Mouse (Mus musculus) hindbrain, embryonic 13.5 days (tissue): Measurements from ENCODE around the gene Large1. TPM values are rescaled to one million over a fixed set of nuclear protein-coding genes. Genes with fewer than 3 reads are reported as not detected.
"Not testable (repeated sequence)": the region's sequence is repeated elsewhere in the genome, so short reads cannot be mapped to it uniquely, and the experiment has no call there.

Experiments
- ATAC-seq: fragments of 200-750 bp; cut with Nextera tagmentation; 2 replicates; pipeline ENCODE4 v1.8.0; 2017; ENCODE audit warnings: moderate TSS enrichment; ENCODE audit not compliant: low FRiP score
- H3K27ac ChIP-seq: fragments of 300-500 bp; sonication (generic); 2 replicates; pipeline ENCODE4 v1.5.1; 2015; ENCODE audit warnings: inconsistent platforms, mild to moderate bottlenecking, moderate library complexity
- H3K27me3 ChIP-seq: fragments of 300-500 bp; sonication (generic); 2 replicates; pipeline ENCODE4 v1.6.1; 2015; ENCODE audit warnings: mild to moderate bottlenecking, inconsistent platforms
- H3K36me3 ChIP-seq: fragments of 300-500 bp; sonication (generic); 2 replicates; pipeline ENCODE4 v1.6.1; 2015; ENCODE audit warnings: mild to moderate bottlenecking, inconsistent platforms
- H3K4me1 ChIP-seq: fragments of 300-500 bp; sonication (generic); replicated peaks from 2 replicates; pipeline ENCODE4 v1.6.1; 2015; ENCODE audit warnings: inconsistent platforms
- H3K4me2 ChIP-seq: fragments of 300-500 bp; sonication (generic); 2 replicates; pipeline ENCODE4 v1.6.1; 2015; ENCODE audit warnings: inconsistent platforms, mild to moderate bottlenecking, moderate library complexity
- H3K4me3 ChIP-seq: fragments of 300-500 bp; sonication (generic); 2 replicates; pipeline ENCODE4 v1.5.1; 2015; ENCODE audit warnings: mild to moderate bottlenecking, inconsistent platforms
- H3K9ac ChIP-seq: fragments of 300-500 bp; sonication (generic); 2 replicates; pipeline ENCODE4 v1.6.1; 2015; ENCODE audit warnings: mild to moderate bottlenecking, inconsistent platforms
- H3K9me3 ChIP-seq: fragments of 300-500 bp; sonication (generic); 2 replicates; pipeline ENCODE4 v1.6.1; 2016; ENCODE audit warnings: inconsistent platforms
- WGBS: fragments of 180-500 bp; shearing (Covaris S2); methylation state at CpG from one replicate; pipeline ENCODE4 v1.1.7; 2015; 5-methylcytosine and 5-hydroxymethylcytosine counted together
- polyA plus RNA-seq: library from polyadenylated mRNA; unstranded; fragments of >200 nt; fragmentation: Nextera tagmentation; extraction: Ambion mirVana; gene quantifications from 2 replicates; pipeline ENCODE4 v1.2.1, GENCODE M21; 2015

Large1 gene
- polyA plus RNA-seq, 1 experiment from 2014 or later: 13.2 TPM

GRCm38 (mm10) chr8:73142660-73143395, 210.5 kb downstream of the Large1 start:
- Histone ChIP-seq H3K36me3 (no peaks in the 10 kb centered on the region), H3K4me1 (peaks cover 12% of the 10 kb centered on the region), H3K4me3 (no peak overlapping the region), H3K9ac (no peak overlapping the region), H3K27me3 (no peaks in the 10 kb centered on the region), H3K27ac (no peak overlapping the region), H3K4me2 (no peak overlapping the region), H3K9me3 (no peaks in the 10 kb centered on the region)
- 20% methylated on average over 1 of the region's 1 CpGs for WGBS
- peak; percentile 77; the same call in 1 of the 2 replicates for ATAC-seq

- ATAC-seq: no peak
- no peak overlapping the region for H3K4me2 ChIP-seq
- H3K9ac ChIP-seq: no peak overlapping the region
- H3K4me3 ChIP-seq: no peak overlapping the region
- H3K9me3 ChIP-seq: no peaks in the 10 kb centered on the region
- no peaks in the 10 kb centered on the region for H3K27me3 ChIP-seq
- peaks cover 13% of the 10 kb centered on the region for H3K36me3 ChIP-seq
- H3K27ac ChIP-seq: no peak overlapping the region
- WGBS: 91% methylated on average over 6 of the region's 6 CpGs
- H3K4me1 ChIP-seq: no peaks in the 10 kb centered on the region
Observed at GRCm38 (mm10) chr8:73135397-73135796, 217.9 kb downstream of the Large1 start.

DNA sequence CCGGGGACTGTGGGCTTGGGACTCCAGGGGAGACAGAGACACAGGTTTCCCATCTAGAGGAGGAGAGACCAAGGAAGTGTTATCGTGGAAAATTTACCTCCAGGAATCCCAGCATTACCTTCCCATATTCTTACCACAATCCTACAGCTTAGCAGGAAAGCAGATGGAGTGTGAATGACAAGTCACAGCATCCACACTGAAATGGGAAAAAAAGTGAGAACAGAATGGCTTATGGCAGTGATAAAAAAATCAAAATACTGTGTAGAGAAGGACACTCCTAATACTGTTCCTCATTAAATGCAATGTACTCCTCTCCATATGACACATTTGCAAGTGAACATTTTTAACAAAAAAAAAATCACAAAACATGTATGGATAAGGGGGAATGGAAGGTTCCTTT, 221.3 kb downstream of the Large1 start:
- Histone ChIP-seq H3K9me3 (no peaks in the 10 kb centered on the region), H3K27me3 (no peaks in the 10 kb centered on the region), H3K4me1 (no peaks in the 10 kb centered on the region), H3K4me2 (no peak overlapping the region), H3K4me3 (no peak overlapping the region), H3K9ac (no peak overlapping the region), H3K27ac (no peak overlapping the region), H3K36me3 (peaks cover 20% of the 10 kb centered on the region)
- 98% methylated on average over 2 of the region's 2 CpGs for WGBS
- no peak for ATAC-seq

DNA sequence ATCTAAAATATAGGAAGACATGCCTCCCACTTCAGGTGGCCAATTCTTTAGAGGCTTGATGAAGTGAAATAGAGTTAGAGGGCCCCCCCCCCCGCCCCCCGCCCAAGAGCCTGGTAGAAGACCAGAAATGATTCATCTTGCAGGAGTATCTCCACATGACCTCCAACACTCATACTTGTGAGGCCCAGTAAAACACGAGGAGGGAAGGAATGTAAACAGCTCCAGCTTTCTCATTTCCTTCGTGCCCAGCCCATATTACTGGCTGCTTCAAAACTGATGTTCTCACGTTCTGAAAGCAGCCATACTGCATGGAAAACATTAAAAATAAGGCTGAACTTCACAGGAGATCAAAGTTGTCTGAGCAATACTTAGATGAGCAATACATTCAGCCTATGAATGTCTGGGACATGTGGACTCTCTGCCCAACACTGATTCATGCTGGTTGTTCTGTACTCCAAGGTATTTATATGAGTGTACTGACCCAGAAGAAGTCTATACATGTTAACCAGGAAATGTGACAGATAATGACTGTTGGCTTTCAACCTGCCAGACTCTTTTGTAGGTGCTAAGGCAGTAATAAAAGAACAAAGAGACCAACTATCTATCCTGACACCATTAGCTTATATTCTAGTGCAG, 229.4 kb downstream of the Large1 start:
- Histone ChIP-seq H3K4me1 (no peaks in the 10 kb centered on the region), H3K4me2 (no peak overlapping the region), H3K27ac (no peak overlapping the region), H3K9me3 (no peaks in the 10 kb centered on the region), H3K27me3 (no peaks in the 10 kb centered on the region), H3K36me3 (no peaks in the 10 kb centered on the region), H3K9ac (no peak overlapping the region), H3K4me3 (no peak overlapping the region)
- no peak for ATAC-seq
- WGBS: 89% methylated on average over 5 of the region's 5 CpGs

GRCm38 (mm10) chr8:73112332-73112895, 240.9 kb downstream of the Large1 start:
- Histone ChIP-seq H3K36me3 (no peaks in the 10 kb centered on the region; the same call in 1 of the 2 replicates), H3K9ac (no peak overlapping the region), H3K4me3 (no peak overlapping the region), H3K4me2 (no peak overlapping the region), H3K27ac (no peak overlapping the region), H3K27me3 (no peaks in the 10 kb centered on the region), H3K9me3 (no peaks in the 10 kb centered on the region), H3K4me1 (no peaks in the 10 kb centered on the region)
- ATAC-seq: no peak
- WGBS: 96% methylated on average over 1 of the region's 1 CpGs

DNA sequence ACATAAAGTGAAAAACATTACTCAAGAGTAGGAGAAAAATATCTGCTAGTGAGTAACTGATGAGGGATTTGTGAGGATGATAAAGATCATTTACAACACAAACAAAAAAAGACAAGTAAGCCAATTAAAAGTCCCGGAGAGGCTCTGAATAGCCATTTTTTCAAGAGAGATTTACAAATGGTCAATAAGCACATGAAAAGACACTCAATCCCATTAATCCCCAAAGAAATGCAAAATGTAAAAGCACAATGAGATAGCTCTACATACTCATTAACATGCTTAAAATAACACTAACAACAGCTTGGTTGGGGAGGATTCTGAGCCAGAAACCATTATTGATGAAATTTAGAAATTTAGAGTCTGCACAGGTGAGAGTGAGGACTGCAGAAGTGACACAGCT, 249.3 kb downstream of the Large1 start:
- WGBS: 41% methylated on average over 1 of the region's 1 CpGs
- Histone ChIP-seq H3K4me1 (no peaks in the 10 kb centered on the region), H3K4me3 (no peak overlapping the region), H3K27me3 (no peaks in the 10 kb centered on the region), H3K36me3 (no peaks in the 10 kb centered on the region), H3K9me3 (no peaks in the 10 kb centered on the region), H3K27ac (no peak overlapping the region), H3K4me2 (no peak overlapping the region), H3K9ac (no peak overlapping the region)
- no peak for ATAC-seq

DNA sequence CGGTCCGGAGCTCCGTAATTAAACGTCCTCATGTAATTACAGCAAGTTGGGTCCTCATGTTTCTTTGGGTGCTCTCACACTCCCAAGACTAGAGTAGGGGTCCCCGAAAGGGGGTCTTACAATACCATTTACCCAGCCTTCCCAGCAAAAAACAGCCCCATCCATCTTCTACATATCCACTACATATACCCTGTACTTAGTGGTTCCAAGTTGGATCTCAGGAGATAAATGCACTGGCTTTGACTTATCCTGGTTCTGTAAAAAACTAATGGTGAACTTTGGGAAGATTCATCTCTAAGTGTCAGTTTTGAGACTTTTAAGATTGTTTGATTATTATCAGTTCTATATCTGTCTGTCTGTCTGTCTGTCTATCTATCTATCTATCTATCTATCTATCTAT, 252.3 kb downstream of the Large1 start:
- Histone ChIP-seq H3K9me3 (no peaks in the 10 kb centered on the region), H3K4me3 (no peak overlapping the region), H3K4me1 (no peaks in the 10 kb centered on the region), H3K9ac (no peak overlapping the region), H3K36me3 (peaks cover 3% of the 10 kb centered on the region; the same call in 1 of the 2 replicates), H3K27me3 (no peaks in the 10 kb centered on the region), H3K4me2 (no peak overlapping the region), H3K27ac (no peak overlapping the region)
- no peak for ATAC-seq
- WGBS: 74% methylated on average over 5 of the region's 5 CpGs

- not testable (repeated sequence) for H3K27ac ChIP-seq, ATAC-seq, H3K27me3 ChIP-seq, H3K4me1 ChIP-seq, H3K9ac ChIP-seq, H3K4me2 ChIP-seq, H3K4me3 ChIP-seq, H3K36me3 ChIP-seq, H3K9me3 ChIP-seq
- 30% methylated on average over 3 of the region's 3 CpGs for WGBS
Observed at GRCm38 (mm10) chr8:73100607-73101006, 252.7 kb downstream of the Large1 start.

DNA sequence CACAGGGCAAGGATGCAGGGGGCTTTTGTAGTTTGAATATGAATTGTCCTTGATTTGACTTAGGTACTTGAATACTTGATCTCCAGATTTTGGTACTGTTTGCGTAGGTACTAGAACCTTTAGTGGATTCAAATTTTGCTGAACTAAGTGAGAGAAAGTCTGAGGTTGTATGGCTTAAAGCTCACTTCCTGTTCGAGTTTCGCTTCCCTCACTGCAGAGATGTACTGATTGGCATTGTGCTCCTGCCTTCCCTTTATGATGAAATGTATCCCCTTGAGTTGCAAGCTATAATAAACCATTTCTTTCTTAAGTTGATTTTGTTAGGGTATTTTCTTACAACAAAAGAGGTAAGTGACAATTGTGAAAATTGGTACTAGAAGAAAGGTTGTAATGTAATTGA, 253.8 kb downstream of the Large1 start:
- 89% methylated on average over 3 of the region's 3 CpGs for WGBS
- ATAC-seq: no peak
- H3K9me3 ChIP-seq: no peaks in the 10 kb centered on the region
- no peak overlapping the region for H3K4me3 ChIP-seq
- H3K9ac ChIP-seq: no peak overlapping the region
- no peak overlapping the region for H3K4me2 ChIP-seq
- peaks cover 3% of the 10 kb centered on the region; the same call in 1 of the 2 replicates for H3K36me3 ChIP-seq
- no peak overlapping the region for H3K27ac ChIP-seq
- no peaks in the 10 kb centered on the region for H3K4me1 ChIP-seq
- H3K27me3 ChIP-seq: no peaks in the 10 kb centered on the region

- no peak overlapping the region for H3K27ac ChIP-seq
- H3K27me3 ChIP-seq: no peaks in the 10 kb centered on the region
- ATAC-seq: no peak
- H3K4me3 ChIP-seq: no peak overlapping the region
- no peak overlapping the region for H3K4me2 ChIP-seq
- peaks cover 3% of the 10 kb centered on the region; the same call in 1 of the 2 replicates for H3K36me3 ChIP-seq
- H3K9me3 ChIP-seq: no peaks in the 10 kb centered on the region
- no peak overlapping the region for H3K9ac ChIP-seq
- 88% methylated on average over 2 of the region's 2 CpGs for WGBS
- no peaks in the 10 kb centered on the region for H3K4me1 ChIP-seq
Observed at GRCm38 (mm10) chr8:73096952-73097351, 256.4 kb downstream of the Large1 start.

- H3K27me3 ChIP-seq, H3K27ac ChIP-seq, H3K4me2 ChIP-seq, H3K9me3 ChIP-seq, H3K36me3 ChIP-seq, H3K4me3 ChIP-seq, H3K9ac ChIP-seq, H3K4me1 ChIP-seq, ATAC-seq: not testable (repeated sequence)
- 96% methylated on average over 1 of the region's 1 CpGs for WGBS
Observed at GRCm38 (mm10) chr8:73077746-73078145, 275.6 kb downstream of the Large1 start.

- 92% methylated on average over 1 of the region's 1 CpGs for WGBS
- Histone ChIP-seq H3K4me2 (no peak overlapping the region), H3K27ac (no peak overlapping the region), H3K9ac (no peak overlapping the region), H3K9me3 (no peaks in the 10 kb centered on the region), H3K27me3 (no peaks in the 10 kb centered on the region), H3K4me1 (no peaks in the 10 kb centered on the region), H3K4me3 (no peak overlapping the region), H3K36me3 (no peaks in the 10 kb centered on the region)
- ATAC-seq: no peak
Observed at GRCm38 (mm10) chr8:73061410-73061809, 291.9 kb downstream of the Large1 start.

- H3K4me3 ChIP-seq: no peak overlapping the region
- 76% methylated on average over 1 of the region's 1 CpGs for WGBS
Observed at GRCm38 (mm10) chr8:73054726-73055125, 298.6 kb downstream of the Large1 start.

More at GRCm38 (mm10) chr8:73054726-73055125, 298.6 kb downstream of the Large1 start:
- Histone ChIP-seq H3K9ac (no peak overlapping the region), H3K4me1 (no peaks in the 10 kb centered on the region; the same call in 1 of the 2 replicates), H3K27ac (no peak overlapping the region), H3K27me3 (no peaks in the 10 kb centered on the region), H3K9me3 (no peaks in the 10 kb centered on the region), H3K36me3 (no peaks in the 10 kb centered on the region), H3K4me2 (no peak overlapping the region)
- ATAC-seq: no peak
